Mouse (Mus musculus): ENCODE measurements around the gene Olfr1333.

- no peak for TF ChIP-seq POLR2A (IDR thresholded peaks at IDR 0.05; ENCODE audit: borderline replicate concordance, extremely low read depth, low read depth, low read length)
- TF ChIP-seq CTCF (IDR thresholded peaks at IDR 0.05; ENCODE audit: insufficient read depth, low read length), result no peak
Measured at GRCm38 (mm10) chr4:118782486-118782885, 53.6 kb downstream of the Olfr1333 start, which contains the start of gene Olfr1337.

All from lung, adult 2 months (tissue).